Mouse (Mus musculus): ENCODE data around the gene Gatad2b.
A peak's percentile ranks its signal among the peaks of the same experiment; 100 is the strongest.

The Gatad2b gene

GRCm38 (mm10) chr3:90383690-90384089 is 90.7 kb downstream of the Gatad2b start:
- no peak for DNase-seq

- DNase-seq = peak in 1 of 2 experiments; percentile 39
These were observed 91.9 kb downstream of the Gatad2b start for GRCm38 (mm10) chr3:90384851-90385375.

- no peak for DNase-seq
These were observed 93.8 kb downstream of the Gatad2b start for GRCm38 (mm10) chr3:90386817-90387216.

- peak; percentile 55 to 72 for DNase-seq
These were observed 94.5 kb downstream of the Gatad2b start for GRCm38 (mm10) chr3:90387483-90387882.

GRCm38 (mm10) chr3:90388192-90388591 is 95.2 kb downstream of the Gatad2b start:
- DNase-seq = no peak

GRCm38 (mm10) chr3:90388726-90389510 is 95.9 kb downstream of the Gatad2b start:
- peak; percentile 56 to 66 for DNase-seq

GRCm38 (mm10) chr3:90389511-90390490 is 96.8 kb downstream of the Gatad2b start, which contains the start of gene Slc27a3:
Slc27a3 (minus strand) TSS chr3:90389938.
- DNase-seq = peak; percentile 50 to 71

GRCm38 (mm10) chr3:90391004-90391403 is 98.0 kb downstream of the Gatad2b start:
- DNase-seq = no peak

GRCm38 (mm10) chr3:90391941-90392340 is 99.0 kb downstream of the Gatad2b start:
- DNase-seq = no peak

- no peak for DNase-seq
These were observed 99.7 kb downstream of the Gatad2b start for GRCm38 (mm10) chr3:90392661-90393060.

- DNase-seq = no peak
These were observed 102.7 kb downstream of the Gatad2b start for GRCm38 (mm10) chr3:90395629-90396028.

- DNase-seq = no peak
These were observed 108.0 kb downstream of the Gatad2b start for GRCm38 (mm10) chr3:90400993-90401392.

GRCm38 (mm10) chr3:90404121-90404520 is 111.1 kb downstream of the Gatad2b start:
- DNase-seq = no peak

GRCm38 (mm10) chr3:90404609-90405008 is 111.6 kb downstream of the Gatad2b start:
- DNase-seq = no peak

GRCm38 (mm10) chr3:90406414-90406813 is 113.4 kb downstream of the Gatad2b start:
- DNase-seq = no peak

GRCm38 (mm10) chr3:90408721-90409120 is 115.7 kb downstream of the Gatad2b start:
- no peak for DNase-seq

GRCm38 (mm10) chr3:90412312-90413010 is 119.5 kb downstream of the Gatad2b start:
- DNase-seq = peak; percentile 71 to 79

GRCm38 (mm10) chr3:90413011-90413396 is 120.0 kb downstream of the Gatad2b start:
- DNase-seq = no peak

All from kidney, postnatal 25 days (tissue).